Mouse (Mus musculus) megakaryocyte-erythroid progenitor cell, adult 5 weeks (primary cell): ENCODE data around the gene Fzr1. TPM values are rescaled to one million over a fixed set of nuclear protein-coding genes. Genes with fewer than 3 reads are reported as not detected.

Experiments
- polyA plus RNA-seq: library from polyadenylated mRNA; stranded (reverse); fragments of >175 nt; gene quantifications from 2 replicates; pipeline ENCODE4 v1.2.3, GENCODE M21; 2012

Gene Fzr1
- 55.8 and 61.0 TPM in 2 replicates for polyA plus RNA-seq

DNA sequence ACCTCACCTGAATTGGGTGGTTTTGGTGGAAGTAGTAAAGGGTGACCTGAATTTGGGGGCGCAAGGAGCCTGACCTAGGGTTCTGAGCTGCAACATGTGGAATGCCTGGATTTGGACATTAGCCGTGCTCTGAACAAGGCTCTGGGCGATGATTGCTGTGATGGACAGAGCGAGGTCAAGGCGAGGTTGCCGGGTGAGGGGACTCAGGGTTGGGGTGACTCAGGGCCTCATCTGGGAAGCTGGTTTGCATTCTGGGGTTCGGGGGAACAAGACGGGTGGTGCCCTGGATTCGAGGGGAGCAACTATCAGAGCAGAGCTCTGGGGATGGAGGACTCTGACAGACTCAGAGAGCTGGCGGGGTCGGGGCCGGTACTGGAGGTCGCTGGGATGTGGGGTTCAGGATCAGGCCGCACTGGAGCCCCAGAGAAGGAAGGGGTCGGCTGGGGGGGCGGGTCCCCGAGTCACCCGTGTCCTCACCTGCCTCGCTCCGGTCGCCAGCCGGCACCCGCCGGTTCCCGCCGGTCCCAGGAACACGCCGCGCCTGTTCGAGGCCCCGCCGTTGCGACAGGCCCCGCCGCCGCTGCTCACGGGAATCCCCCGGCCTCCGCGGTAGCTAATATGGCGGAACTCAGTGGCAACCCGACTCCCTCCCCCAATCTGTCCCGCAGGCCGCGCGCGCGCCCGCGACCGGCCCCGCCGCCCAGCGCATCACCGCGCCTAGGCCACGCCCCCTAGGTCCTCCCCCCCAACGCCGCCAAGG lies at the start of gene Fzr1:
Gene Fzr1, minus strand, starts transcription at position 724 of the 760 bp plus-strand sequence.

DNA sequence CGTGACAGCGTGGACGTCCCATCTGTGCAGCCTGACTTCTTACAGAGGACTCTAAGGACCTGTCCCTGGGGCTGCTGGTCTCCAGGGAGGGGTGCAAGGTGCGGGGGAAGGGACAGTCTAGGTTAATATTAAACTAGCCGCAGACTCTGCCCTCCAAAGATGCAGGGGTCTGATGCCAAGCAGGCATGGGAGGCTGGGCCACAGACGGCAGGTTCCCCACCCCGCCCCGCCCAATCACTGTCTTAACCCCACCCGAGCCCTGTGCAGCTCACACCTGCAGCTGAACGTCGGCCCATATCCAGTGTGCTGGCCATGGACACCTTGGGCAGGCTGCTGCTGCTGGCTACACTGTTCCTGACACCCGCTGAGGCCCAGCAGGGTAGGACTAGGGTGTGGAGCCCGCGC lies 14.5 kb upstream of the Fzr1 start, which contains the start of gene Smim24:
Gene Smim24, plus strand, starts transcription at position 271 of the 405 bp plus-strand sequence.

DNA sequence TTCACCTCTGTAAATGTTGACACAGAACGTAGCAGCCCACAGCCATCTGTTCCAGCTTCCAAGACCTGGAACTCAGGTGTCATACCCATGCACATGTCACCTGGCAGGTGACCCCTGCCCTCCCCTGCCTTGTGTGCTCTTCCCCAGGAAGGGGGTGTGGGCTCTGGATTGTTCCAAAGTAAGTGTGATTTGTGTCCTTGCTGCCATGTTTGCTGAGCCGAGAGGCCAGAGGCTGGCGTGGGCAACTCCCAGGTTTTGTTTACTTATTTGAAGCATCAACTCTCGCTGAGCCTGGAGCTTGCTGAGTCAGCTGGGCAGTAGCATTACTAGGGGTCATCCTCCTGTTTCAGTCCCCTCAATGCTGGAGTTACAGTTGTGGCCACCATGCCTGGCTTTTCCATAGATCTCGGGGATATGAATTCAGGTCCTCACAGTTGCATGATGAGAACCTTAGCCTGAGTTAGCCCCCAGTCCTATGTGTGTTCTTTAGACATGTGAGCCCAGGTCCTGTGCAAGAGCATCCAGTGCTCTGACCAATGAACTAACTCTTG lies 10.3 kb upstream of the Fzr1 start, which contains the start of gene Gm48552:
Gene Gm48552, plus strand, starts transcription at position 501 of the 551 bp plus-strand sequence.

DNA sequence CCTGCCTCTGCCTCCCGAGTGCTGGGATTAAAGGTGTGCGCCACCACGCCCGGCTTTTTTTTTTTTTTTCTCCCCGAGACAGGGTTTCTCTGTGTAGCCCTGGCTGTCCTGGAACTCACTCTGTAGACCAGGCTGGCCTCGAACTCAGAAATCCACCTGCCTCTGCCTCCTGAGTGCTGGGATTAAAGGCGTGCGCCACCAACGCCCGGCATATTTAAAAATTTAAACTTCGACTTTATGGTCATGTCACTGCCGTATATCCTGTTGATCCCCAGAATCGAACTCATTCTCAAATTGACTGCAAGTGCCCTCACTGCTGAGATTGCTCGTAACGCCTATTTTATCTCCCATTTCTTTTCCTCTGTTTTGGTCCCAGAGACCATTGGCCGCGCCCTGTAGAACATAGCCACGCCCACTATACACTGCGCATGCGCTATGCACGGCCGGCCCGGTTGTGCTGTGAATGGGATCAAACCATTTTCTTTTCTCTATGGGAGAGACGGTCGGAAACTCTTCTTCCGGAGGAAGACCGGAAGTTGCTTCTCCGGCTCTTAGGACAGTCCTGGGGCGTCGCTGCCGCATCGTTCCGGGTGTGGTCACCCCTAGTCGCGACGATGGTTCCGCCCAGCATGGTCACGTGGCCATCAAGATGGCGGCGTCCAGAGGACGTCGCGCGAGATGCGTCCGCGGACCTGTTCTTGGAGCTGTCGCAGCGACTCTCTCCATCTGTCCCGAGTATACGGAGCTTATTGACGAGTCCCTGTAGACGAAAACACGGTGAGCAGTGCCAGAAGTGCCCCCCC lies 5.7 kb upstream of the Fzr1 start, which contains the start of the genes Dohh and Gm48551:
Gene Dohh, plus strand, starts transcription at position 627 of the 803 bp plus-strand sequence.
Gene Gm48551, plus strand, starts transcription at position 665 of the 803 bp plus-strand sequence.

DNA sequence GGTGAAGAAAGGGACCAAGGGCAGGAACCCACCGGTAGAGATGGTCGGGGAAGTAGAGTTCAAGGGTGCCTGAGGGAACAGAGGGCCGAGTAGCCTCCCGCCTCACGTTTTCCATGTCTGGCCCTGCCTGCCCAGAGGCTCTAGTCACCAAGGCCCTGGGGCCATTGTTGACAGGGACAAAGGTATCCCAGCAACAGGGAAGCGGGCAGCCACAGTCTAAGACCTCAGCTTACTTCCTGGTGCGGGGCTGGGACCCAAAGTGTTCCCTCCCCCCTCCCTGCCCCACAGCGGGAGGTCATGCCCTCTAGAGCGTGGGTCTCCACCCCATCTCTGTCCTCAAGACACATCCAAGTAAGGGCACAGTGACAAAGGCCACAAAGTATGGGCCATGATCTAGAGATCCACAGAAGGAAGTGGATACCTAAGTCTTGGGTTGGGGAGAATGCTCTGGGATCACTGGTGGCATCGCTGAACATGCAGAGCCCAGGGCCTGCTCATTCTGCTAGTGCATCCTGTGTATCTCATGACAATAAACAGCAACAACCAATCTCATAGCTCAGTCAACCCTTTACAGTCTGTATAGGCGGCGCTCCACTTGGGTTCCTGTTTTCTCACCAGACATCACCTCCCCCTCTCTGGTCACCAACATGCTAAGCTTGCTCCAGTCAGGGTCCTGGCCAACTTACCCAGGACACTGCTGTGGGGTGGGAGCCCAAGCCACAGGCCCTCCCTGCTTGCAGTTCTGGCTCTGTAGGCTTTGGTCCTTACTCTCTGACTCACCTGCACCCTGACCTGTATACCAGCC lies 12.4 kb downstream of the Fzr1 start, which contains the start of gene 4930404N11Rik:
Gene 4930404N11Rik, minus strand, starts transcription at position 145 of the 805 bp plus-strand sequence.

DNA sequence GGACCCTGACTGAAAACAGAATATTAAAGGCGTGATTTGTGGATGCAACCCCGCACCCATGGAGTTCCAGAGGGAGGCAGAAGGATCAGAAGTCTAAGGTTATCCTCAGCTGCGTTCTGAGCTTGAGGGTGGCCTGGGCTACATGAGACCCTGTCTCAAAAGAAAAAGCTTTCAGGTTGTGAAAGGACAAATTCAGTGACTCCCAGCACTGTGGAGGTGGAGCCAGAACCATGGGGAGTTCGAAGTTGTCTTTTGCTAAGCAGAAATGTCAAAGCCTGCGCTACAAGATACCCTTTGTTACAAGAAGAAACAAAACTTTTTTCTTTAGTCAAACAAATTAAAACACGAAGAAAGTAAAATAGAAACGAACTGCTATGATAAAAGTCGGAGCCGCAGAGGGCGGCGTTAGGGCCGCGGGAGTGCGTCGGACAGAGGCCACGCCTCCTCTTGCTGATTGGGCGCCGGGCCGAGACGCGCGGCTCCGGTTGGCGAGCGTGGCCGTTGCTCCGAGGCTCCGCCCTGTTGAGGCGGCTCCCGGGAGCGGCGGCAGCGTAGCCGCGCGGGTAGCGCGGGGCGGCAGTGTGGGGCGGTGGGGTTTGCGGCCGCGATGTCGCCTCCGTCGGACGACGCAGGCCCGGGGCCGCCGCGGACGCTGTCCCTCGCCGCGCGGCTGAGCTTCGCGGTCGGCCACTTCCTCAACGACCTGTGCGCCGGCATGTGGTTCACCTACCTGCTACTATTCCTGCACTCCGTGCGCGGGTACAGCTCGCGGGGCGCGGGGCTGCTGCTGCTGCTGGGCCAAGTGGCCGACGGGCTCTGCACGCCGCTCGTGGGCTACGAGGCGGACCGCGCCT lies 21.1 kb downstream of the Fzr1 start, which contains the start of gene Mfsd12:
Gene Mfsd12, plus strand, starts transcription at position 501 of the 854 bp plus-strand sequence.

DNA sequence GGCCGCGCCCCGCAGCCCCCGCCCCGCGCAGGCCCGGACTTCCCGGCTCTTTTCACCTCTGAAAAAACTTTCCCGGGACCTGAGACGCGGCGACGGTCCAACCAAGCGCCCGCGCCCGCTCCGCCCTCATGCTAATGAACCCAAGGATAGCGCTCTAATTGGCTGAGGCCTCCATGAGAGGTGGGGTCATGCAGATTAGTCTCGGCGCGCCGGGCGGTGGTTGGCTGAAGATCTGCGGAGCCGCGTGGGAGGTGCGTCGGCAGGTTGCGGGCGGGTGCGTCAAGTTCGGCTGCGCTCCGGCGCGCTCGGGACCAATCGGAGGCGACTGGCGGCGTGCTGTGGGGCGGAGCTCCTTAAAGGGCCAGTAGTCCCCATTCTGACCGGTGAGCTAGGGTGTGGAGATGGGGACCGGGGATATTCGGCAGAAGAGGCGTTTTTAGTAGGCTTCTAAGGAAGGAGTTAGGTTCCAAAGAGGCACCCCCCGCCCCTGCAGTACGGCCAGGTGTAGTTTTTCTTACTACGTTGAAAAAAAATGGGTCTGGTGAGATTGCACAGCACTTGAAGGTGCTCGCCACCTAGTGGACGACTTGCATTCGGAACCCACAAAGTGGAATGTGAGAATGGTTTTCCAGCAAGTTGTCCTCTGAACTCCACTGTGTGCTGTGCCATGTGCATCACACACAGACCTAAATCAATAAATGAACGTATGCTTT lies 27.8 kb downstream of the Fzr1 start, which contains the start of gene Hmg20b:
Gene Hmg20b, minus strand, starts transcription at position 130 of the 713 bp plus-strand sequence.

DNA sequence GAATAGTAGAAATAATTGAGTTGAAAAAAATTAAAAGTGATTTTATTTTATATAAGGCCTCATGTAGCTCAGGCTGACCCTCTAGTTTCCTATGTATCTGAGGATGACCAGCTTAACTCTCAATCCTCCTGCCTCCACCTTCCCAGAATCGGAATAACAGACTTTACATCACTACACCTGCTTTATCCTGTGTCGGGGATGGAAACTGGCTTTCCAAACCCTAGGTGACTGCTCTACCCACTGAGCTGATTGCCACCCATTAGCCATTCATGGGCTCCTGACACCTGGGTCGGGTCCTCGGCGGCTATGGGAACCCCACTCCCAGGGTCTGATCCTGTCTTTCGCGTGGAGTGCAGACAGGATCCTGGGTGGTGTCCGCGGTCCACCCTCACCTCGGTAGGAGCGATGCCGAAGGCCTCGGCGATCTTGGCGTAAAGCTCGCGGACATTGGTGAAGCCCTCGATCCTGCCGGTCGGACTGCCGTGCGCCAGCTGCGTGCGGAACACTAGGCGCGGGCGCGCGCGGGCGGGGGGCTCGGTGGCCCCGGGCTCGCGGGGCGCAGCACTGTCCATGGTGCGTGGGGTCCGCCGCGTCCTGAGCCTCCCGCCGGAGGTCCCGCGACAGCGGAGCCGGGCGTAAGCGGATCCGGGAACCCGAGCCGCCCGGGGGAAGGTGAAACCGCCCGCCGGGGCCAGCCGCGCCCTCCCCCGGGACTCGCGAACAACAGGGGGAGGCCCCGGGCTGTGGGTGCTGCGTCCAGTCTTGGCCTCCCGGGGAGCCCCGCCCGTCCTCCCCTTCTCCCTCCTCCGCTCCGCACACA lies 35.4 kb downstream of the Fzr1 start, which contains the start of gene Gipc3:
Gene Gipc3, minus strand, starts transcription at position 581 of the 820 bp plus-strand sequence.

DNA sequence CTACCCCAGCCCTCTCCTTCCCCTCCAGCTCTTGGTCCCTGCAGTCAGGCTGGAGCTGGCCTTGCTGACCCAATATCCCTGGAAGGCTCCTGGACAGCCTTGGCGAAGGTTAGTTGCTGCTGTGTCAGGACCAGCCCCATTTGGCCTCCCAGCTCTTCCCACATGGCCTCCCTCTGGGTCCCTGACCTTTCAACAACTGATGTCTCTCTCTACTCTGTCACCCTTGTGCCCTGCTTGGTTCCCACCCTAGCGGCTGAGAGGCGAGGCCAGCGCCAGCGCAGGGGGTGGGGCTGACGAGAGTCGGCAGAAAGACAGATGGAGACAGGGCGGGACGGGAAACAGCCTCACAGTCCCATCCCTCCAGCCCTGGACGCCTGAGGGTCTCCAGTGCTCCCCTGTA lies 49.9 kb downstream of the Fzr1 start, which contains the start of gene Tbxa2r:
Gene Tbxa2r, plus strand, starts transcription at position 346 of the 400 bp plus-strand sequence.

DNA sequence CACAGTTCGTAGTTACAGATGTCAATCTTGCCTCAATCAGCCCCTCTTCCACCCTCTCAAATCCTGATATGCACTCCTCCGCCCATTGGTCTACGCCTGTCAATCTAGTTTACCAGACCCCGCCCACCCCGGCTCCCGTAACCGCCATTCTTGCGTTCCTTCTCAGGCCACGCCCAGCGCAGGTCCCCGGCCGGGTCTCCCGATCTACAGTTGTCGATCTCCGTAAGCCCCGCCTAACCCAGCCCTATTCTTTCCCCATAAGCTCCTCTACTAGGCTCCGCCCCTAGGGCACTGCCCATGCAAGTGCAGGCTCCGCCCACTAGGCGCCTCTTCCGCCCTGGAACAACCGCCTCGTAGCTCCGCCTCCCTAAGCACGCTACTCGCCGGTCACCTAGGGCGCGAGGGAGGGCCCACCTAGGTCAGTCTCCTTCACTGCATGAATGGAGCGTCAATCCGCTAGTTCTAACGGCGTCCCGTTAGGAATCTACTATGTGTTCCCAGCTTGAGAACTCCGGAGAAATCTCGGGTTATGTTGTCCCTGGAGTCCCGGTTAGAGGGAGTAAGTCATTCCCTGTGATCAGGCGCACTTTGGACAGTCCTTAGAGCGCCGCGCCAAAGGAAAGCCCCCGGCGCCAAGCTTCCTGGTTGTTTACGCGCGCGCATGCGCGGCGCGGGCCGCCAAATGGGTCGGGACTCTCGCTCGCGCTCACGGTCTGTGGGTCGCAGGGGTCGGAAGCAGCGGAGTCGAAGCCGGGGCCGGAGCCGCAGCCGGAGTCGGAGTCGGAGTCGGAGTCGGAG lies 57.6 kb downstream of the Fzr1 start, which contains the start of gene Cactin:
Gene Cactin, plus strand, starts transcription at position 554 of the 798 bp plus-strand sequence.

Other genes with a start within 250 kb of the Fzr1 start
- gene Zbtb7a, start 243.3 kb downstream of the Fzr1 start, polyA plus RNA-seq, result 140 and 145 TPM in 2 replicates
- 42.4 and 50.2 TPM in 2 replicates for gene Pias4, start 210.6 kb downstream of the Fzr1 start, polyA plus RNA-seq
- gene Eef2, start 201.9 kb downstream of the Fzr1 start, polyA plus RNA-seq, result 2,457 and 2,760 TPM in 2 replicates
- gene Dapk3, start 195.5 kb downstream of the Fzr1 start, polyA plus RNA-seq, result 87.1 and 87.3 TPM in 2 replicates
- not detected in 2 replicates for gene 4930442H23Rik, start 194.7 kb downstream of the Fzr1 start, polyA plus RNA-seq
- not detected in 2 replicates for gene Nmrk2, start 176.5 kb downstream of the Fzr1 start, polyA plus RNA-seq
- 0.06 TPM in 1 of 2 replicates, not detected in the other for gene Atcay, start 147.7 kb downstream of the Fzr1 start, polyA plus RNA-seq
- gene Zfr2, start 145.4 kb downstream of the Fzr1 start, polyA plus RNA-seq, result 0.35 and 0.63 TPM in 2 replicates
- 66.6 and 73.6 TPM in 2 replicates for gene Matk, start 125.6 kb downstream of the Fzr1 start, polyA plus RNA-seq
- 478 and 479 TPM in 2 replicates for gene Mrpl54, start 111.6 kb downstream of the Fzr1 start, polyA plus RNA-seq
- gene Apba3, start 111.6 kb downstream of the Fzr1 start, polyA plus RNA-seq, result 99.2 and 99.9 TPM in 2 replicates
- 15.6 and 16.5 TPM in 2 replicates for gene Tjp3, start 86.9 kb downstream of the Fzr1 start, polyA plus RNA-seq
- gene Pip5k1c, start 85.6 kb downstream of the Fzr1 start, polyA plus RNA-seq, result 317 and 331 TPM in 2 replicates
- gene Cactin, start 57.4 kb downstream of the Fzr1 start, polyA plus RNA-seq, result 96.8 and 123 TPM in 2 replicates
- gene Tbxa2r, start 49.8 kb downstream of the Fzr1 start, polyA plus RNA-seq, result 3.6 and 5.2 TPM in 2 replicates
- gene Gipc3, start 35.2 kb downstream of the Fzr1 start, polyA plus RNA-seq, result 0.32 and 0.93 TPM in 2 replicates
- gene Hmg20b, start 28.0 kb downstream of the Fzr1 start, polyA plus RNA-seq, result 274 and 308 TPM in 2 replicates
- 60.6 and 65.0 TPM in 2 replicates for gene Mfsd12, start 21.0 kb downstream of the Fzr1 start, polyA plus RNA-seq
- gene 4930404N11Rik, start 12.7 kb downstream of the Fzr1 start, polyA plus RNA-seq, result 2.8 and 5.0 TPM in 2 replicates
- 169 and 171 TPM in 2 replicates for gene Dohh, start 5.9 kb upstream of the Fzr1 start, polyA plus RNA-seq
- 0.64 and 1.3 TPM in 2 replicates for gene Gm48551, start 6.0 kb upstream of the Fzr1 start, polyA plus RNA-seq
- gene Gm48552, start 10.5 kb upstream of the Fzr1 start, polyA plus RNA-seq, result 6.5 and 12.0 TPM in 2 replicates
- 9.7 and 10.1 TPM in 2 replicates for gene Smim24, start 14.5 kb upstream of the Fzr1 start, polyA plus RNA-seq
- gene Nfic, start 77.1 kb upstream of the Fzr1 start, polyA plus RNA-seq, result 223 and 238 TPM in 2 replicates
- 0.11 and 0.35 TPM in 2 replicates for gene Celf5, start 104.2 kb upstream of the Fzr1 start, polyA plus RNA-seq
- 293 and 377 TPM in 2 replicates for gene Ncln, start 117.9 kb upstream of the Fzr1 start, polyA plus RNA-seq
- 29.4 and 31.3 TPM in 2 replicates for gene S1pr4, start 121.6 kb upstream of the Fzr1 start, polyA plus RNA-seq
- 62.5 and 63.6 TPM in 2 replicates for gene Gna15, start 145.7 kb upstream of the Fzr1 start, polyA plus RNA-seq
- 12.9 and 13.1 TPM in 2 replicates for gene Gna11, start 166.7 kb upstream of the Fzr1 start, polyA plus RNA-seq
- gene Aes, start 181.0 kb upstream of the Fzr1 start, polyA plus RNA-seq, result 1,582 and 1,630 TPM in 2 replicates
- gene Tle2, start 196.0 kb upstream of the Fzr1 start, polyA plus RNA-seq, result 19.6 and 35.0 TPM in 2 replicates
- gene Tle6, start 222.6 kb upstream of the Fzr1 start, polyA plus RNA-seq, result 28.2 and 41.6 TPM in 2 replicates
- gene BC025920, start 227.8 kb upstream of the Fzr1 start, polyA plus RNA-seq, result 0.09 and 0.15 TPM in 2 replicates
- gene Sirt6, start 249.3 kb upstream of the Fzr1 start, polyA plus RNA-seq, result 75.3 and 78.0 TPM in 2 replicates